16 mouse cellular contexts compared by ENCODE assay signal in genomic region chr9:37121761-37122331, GRCm38 (mm10). TPM values are rescaled to one million over a fixed set of nuclear protein-coding genes. Genes with fewer than 3 reads are reported as not detected.
DNase-seq lines count a peak whose midpoint lies in the region; ATAC-seq and TF ChIP-seq lines count a peak whose summit lies in the region.
"Had no signal": no experiment of that assay in that cellular context is flagged by ENCODE, and none has a peak within 500 bp of the region (broad histone marks: within the 10 kb centered on the region; RNA-seq: fewer than 3 reads in every experiment).

No protein-coding gene starts in this region.

- H3K4me1 ChIP-seq in kidney, adult 2 months (ENCODE audit: control insufficient read depth, insufficient read depth, low read length), result no peaks in the 10 kb centered on the region
- H3K4me1 ChIP-seq in limb, embryonic 11.5 days (ENCODE audit: control insufficient read depth, insufficient read depth, low read length), result peaks cover 30% of the 10 kb centered on the region
- peaks cover 51% of the 10 kb centered on the region for H3K4me1 ChIP-seq in limb, embryonic 10.5 days
- H3K4me1 ChIP-seq in neural tube, embryonic 15.5 days, result peaks cover 65% of the 10 kb centered on the region
- no peaks in the 10 kb centered on the region for H3K4me1 ChIP-seq in heart, embryonic 12.5 days (replicated peaks)
- H3K4me1 ChIP-seq: liver, embryonic 13.5 days had no signal

- H3K27ac ChIP-seq in kidney, adult 2 months (ENCODE audit: insufficient read depth, low read depth, low read length), result no peak overlapping the region
- H3K27ac ChIP-seq in limb, embryonic 11.5 days (replicated peaks; ENCODE audit: low read depth, low read length), result no peak overlapping the region
- no peak overlapping the region for H3K27ac ChIP-seq in limb, embryonic 10.5 days
- peak overlapping the region; percentile 75 for H3K27ac ChIP-seq in neural tube, embryonic 15.5 days (replicated peaks)
- H3K27ac ChIP-seq in heart, embryonic 12.5 days (ENCODE audit: poor library complexity, severe bottlenecking), result no peak overlapping the region
- H3K27ac ChIP-seq: embryonic facial prominence, embryonic 15.5 days; heart, embryonic 10.5 days; liver, embryonic 13.5 days had no signal

- H3K27me3 ChIP-seq in kidney, adult 2 months (replicated peaks; ENCODE audit: control insufficient read depth, insufficient read depth, low read length), result no peaks in the 10 kb centered on the region
- H3K27me3 ChIP-seq in limb, embryonic 11.5 days (ENCODE audit: control insufficient read depth, insufficient read depth, low read length), result peaks cover 23% of the 10 kb centered on the region
- H3K27me3 ChIP-seq in limb, embryonic 10.5 days (ENCODE audit: low read depth, poor library complexity, severe bottlenecking), result peaks cover 85% of the 10 kb centered on the region
- H3K27me3 ChIP-seq in neural tube, embryonic 15.5 days (replicated peaks), result no peaks in the 10 kb centered on the region; the same call in 1 of the 2 replicates
- no peaks in the 10 kb centered on the region for H3K27me3 ChIP-seq in heart, embryonic 12.5 days (replicated peaks)
- H3K27me3 ChIP-seq: liver, embryonic 13.5 days had no signal

- H3K9ac ChIP-seq in limb, embryonic 11.5 days (ENCODE audit: low read length), result no peak overlapping the region
- no peak overlapping the region; the same call in 1 of the 2 replicates for H3K9ac ChIP-seq in neural tube, embryonic 15.5 days (replicated peaks)
- H3K9ac ChIP-seq in heart, embryonic 12.5 days, result no peak overlapping the region
- H3K9ac ChIP-seq: embryonic facial prominence, embryonic 15.5 days; liver, embryonic 13.5 days had no signal

- WGBS in kidney, adult 2 months, result 63% methylated on average over 4 of the region's 4 CpGs
- 2% methylated on average over 4 of the region's 4 CpGs for WGBS in limb, embryonic 11.5 days
- 10% methylated on average over 4 of the region's 4 CpGs for WGBS in limb, embryonic 10.5 days
- WGBS in neural tube, embryonic 15.5 days, result 14% methylated on average over 4 of the region's 4 CpGs
- 61% methylated on average over 4 of the region's 4 CpGs for WGBS in heart, embryonic 12.5 days

- no peaks in the 10 kb centered on the region for H3K36me3 ChIP-seq in kidney, adult 2 months (ENCODE audit: control insufficient read depth, insufficient read depth, low read length)
- no peaks in the 10 kb centered on the region for H3K36me3 ChIP-seq in limb, embryonic 11.5 days (ENCODE audit: control insufficient read depth, insufficient read depth, low read length)
- H3K36me3 ChIP-seq in limb, embryonic 10.5 days, result no peaks in the 10 kb centered on the region
- H3K36me3 ChIP-seq in neural tube, embryonic 15.5 days, result no peaks in the 10 kb centered on the region
- H3K36me3 ChIP-seq in heart, embryonic 12.5 days, result no peaks in the 10 kb centered on the region
- H3K36me3 ChIP-seq: embryonic facial prominence, embryonic 15.5 days; G1E; heart, embryonic 10.5 days; liver, embryonic 13.5 days had no signal

- H3K9me3 ChIP-seq in limb, embryonic 11.5 days (ENCODE audit: control insufficient read depth, low read length), result no peaks in the 10 kb centered on the region
- no peaks in the 10 kb centered on the region for H3K9me3 ChIP-seq in limb, embryonic 10.5 days (replicated peaks)
- H3K9me3 ChIP-seq in neural tube, embryonic 15.5 days (replicated peaks), result no peaks in the 10 kb centered on the region
- H3K9me3 ChIP-seq in heart, embryonic 12.5 days (replicated peaks), result no peaks in the 10 kb centered on the region
- H3K9me3 ChIP-seq: embryonic facial prominence, embryonic 15.5 days; G1E; heart, embryonic 10.5 days; liver, embryonic 13.5 days had no signal

- no peak overlapping the region for H3K4me3 ChIP-seq in kidney, adult 2 months (ENCODE audit: insufficient read depth, low read depth, low read length)
- H3K4me3 ChIP-seq in limb, embryonic 11.5 days (ENCODE audit: low read depth, low read length), result no peak overlapping the region
- no peak overlapping the region for H3K4me3 ChIP-seq in limb, embryonic 10.5 days
- no peak overlapping the region for H3K4me3 ChIP-seq in neural tube, embryonic 15.5 days (replicated peaks)
- no peak overlapping the region for H3K4me3 ChIP-seq in heart, embryonic 12.5 days
- H3K4me3 ChIP-seq: embryonic facial prominence, embryonic 15.5 days; heart, embryonic 10.5 days; liver, embryonic 13.5 days had no signal

- peak; percentile 29; the same call in 1 of the 2 replicates for ATAC-seq in limb, embryonic 11.5 days (ENCODE audit: insufficient number of reproducible peaks, low FRiP score, low TSS enrichment, low read depth)
- peak; percentile 28; the same call in 1 of the 2 replicates for ATAC-seq in neural tube, embryonic 15.5 days (ENCODE audit: low FRiP score)
- ATAC-seq in heart, embryonic 12.5 days (ENCODE audit: insufficient number of reproducible peaks, low FRiP score), result no peak
- ATAC-seq: forebrain, embryonic 16.5 days; hindbrain, postnatal 0 days had no signal

- DNase-seq in kidney, adult 2 months, result peak; percentile 15
- no peak for DNase-seq in kidney, adult 8-10 months
- DNase-seq in limb, embryonic 11.5 days (ENCODE audit: low spot score), result peak; percentile 65
- no peak for DNase-seq in limb, embryonic 10.5 days (ENCODE audit: low spot score)
- DNase-seq in hindlimb bud, embryonic 11.5 days (ENCODE audit: extremely low spot score, low read depth, low spot score), result peak; percentile 67
- DNase-seq: liver, embryonic 13.5 days; right cerebral cortex, postnatal 25 days; thymus, postnatal 36 days had no signal

- no peak for TF ChIP-seq CTCF in kidney, adult 2 months (conservative IDR thresholded peaks at IDR 0.05; ENCODE audit: insufficient read depth, insufficient read length, low read depth, low read length)

- no peak for TF ChIP-seq POLR2A in kidney, adult 2 months (IDR thresholded peaks at IDR 0.05; ENCODE audit: low read depth, low read length)

- peak overlapping the region; percentile 7; the same call in 1 of the 2 replicates for H3K4me2 ChIP-seq in limb, embryonic 11.5 days (ENCODE audit: low read depth, severe bottlenecking)
- 0 out of 2 replicates have a peak overlapping the region, but pooled peaks have one; percentile 6 for H3K4me2 ChIP-seq in neural tube, embryonic 15.5 days
- no peak overlapping the region for H3K4me2 ChIP-seq in heart, embryonic 12.5 days
- H3K4me2 ChIP-seq: embryonic facial prominence, embryonic 15.5 days; liver, embryonic 13.5 days; midbrain, embryonic 11.5 days had no signal

RNA-seq across cellular contexts. Expression of gene Pknox2, which starts 25.4 kb away (rescaled TPM):
- polyA plus RNA-seq in kidney, adult 2 months (2012; rRNA removed), result 7.1 and 8.2 TPM in 2 replicates
- polyA plus RNA-seq in limb, embryonic 11.5 days (2014; fragmentation: Nextera tagmentation; extraction: Ambion mirVana), result 11.3 and 12.4 TPM in 2 replicates
- polyA plus RNA-seq in limb, embryonic 10.5 days (2016; fragmentation: Nextera tagmentation; extraction: Ambion mirVana), result 6.2 and 11.7 TPM in 2 replicates
- 46.1 and 52.3 TPM in 2 replicates for polyA plus RNA-seq in neural tube, embryonic 15.5 days (2015; fragmentation: Nextera tagmentation; extraction: Ambion mirVana)
- polyA plus RNA-seq in heart, embryonic 12.5 days (2016; fragmentation: Nextera tagmentation; extraction: Ambion mirVana), result 8.2 and 8.8 TPM in 2 replicates
- polyA plus RNA-seq: G1E had no signal

Comparison
In these comparisons a context has a peak if more than half of its experiments do, and no peak if none do; other contexts are left out.
1. DNase-seq: peak in kidney, adult 2 months (single experiment), limb, embryonic 11.5 days (single experiment) and hindlimb bud, embryonic 11.5 days (single experiment); none in kidney, adult 8-10 months (0 of 2) and limb, embryonic 10.5 days (single experiment).